Mouse (Mus musculus): ENCODE data around the gene Stard3. TPM values are rescaled to one million over a fixed set of nuclear protein-coding genes. Genes with fewer than 3 reads are reported as not detected.

Gene Stard3
- total and polyA plus RNA-seq, 3 experiments = 53.0 to 62.5 TPM; not detected in 1

GRCm38 (mm10) chr11:98328031-98328370, 30.2 kb upstream of the Stard3 start:
- Histone ChIP-seq H3K4me3 (ENCODE audit: control insufficient read depth in 1 of 2, insufficient read depth in 1 of 2, low read depth in 2 of 2, low read length in 2 of 2) (no peak overlapping the region), H3K4me1 (ENCODE audit: control insufficient read depth in 1 of 2, insufficient read depth in 2 of 2, low read length in 2 of 2) (no peaks in the 10 kb centered on the region), H3K27me3 (ENCODE audit: control insufficient read depth in 1 of 2, insufficient read depth in 2 of 2, low read length in 2 of 2) (peaks cover 0 to 10% of the 10 kb centered on the region in 2 experiments; a peak in 2 of 4 replicates), H3K27ac (ENCODE audit: control insufficient read depth, low read depth, low read length) (no peak overlapping the region), H3K36me3 (ENCODE audit: control insufficient read depth in 1 of 2, insufficient read depth in 2 of 2, low read length in 2 of 2) (no peaks in the 10 kb centered on the region), H3K9ac (ENCODE audit: control insufficient read depth, low read depth, low read length, poor library complexity, severe bottlenecking) (no peak overlapping the region), H3K79me2 (ENCODE audit: control insufficient read depth, insufficient read depth, low read length, poor library complexity) (no peaks in the 10 kb centered on the region), H3K9me3 (replicated peaks; ENCODE audit: insufficient read depth, low read length) (no peaks in the 10 kb centered on the region)
- no peak for DNase-seq (ENCODE audit: low read depth, low spot score)
- TF ChIP-seq HCFC1 (IDR thresholded peaks at IDR 0.05; ENCODE audit: low read depth, low read length) = no peak
- no peak for TF ChIP-seq BHLHE40 (IDR thresholded peaks at IDR 0.05; ENCODE audit: borderline replicate concordance, low read depth, low read length)
- TF ChIP-seq TCF12 (IDR thresholded peaks at IDR 0.05; ENCODE audit: low read depth, low read length) = no peak
- TF ChIP-seq SIN3A (IDR thresholded peaks at IDR 0.05; ENCODE audit: low read length) = no peak
- TF ChIP-seq JUND (IDR thresholded peaks at IDR 0.05; ENCODE audit: low read depth, low read length) = no peak
- TF ChIP-seq MAZ (IDR thresholded peaks at IDR 0.05; ENCODE audit: low read depth, low read length) = no peak

- no peaks in the 10 kb centered on the region for H3K4me1 ChIP-seq (ENCODE audit: control insufficient read depth in 1 of 2, insufficient read depth in 2 of 2, low read length in 2 of 2)
- peaks cover 0 to 7% of the 10 kb centered on the region in 2 experiments; a peak in 2 of 4 replicates for H3K27me3 ChIP-seq (ENCODE audit: control insufficient read depth in 1 of 2, insufficient read depth in 2 of 2, low read length in 2 of 2)
- no peaks in the 10 kb centered on the region for H3K9me3 ChIP-seq (replicated peaks; ENCODE audit: insufficient read depth, low read length)
- TF ChIP-seq NELFE (IDR thresholded peaks at IDR 0.05; ENCODE audit: low read depth, low read length) (no peak), UBTF (IDR thresholded peaks at IDR 0.05; ENCODE audit: borderline replicate concordance, insufficient read depth, low read depth, low read length) (no peak), MEF2A (IDR thresholded peaks at IDR 0.05; ENCODE audit: extremely low read depth, insufficient replicate concordance, low read depth, low read length, poor library complexity, severe bottlenecking) (no peak), ZC3H11A (IDR thresholded peaks at IDR 0.05; ENCODE audit: low read depth, low read length) (no peak), SMC3 (IDR thresholded peaks at IDR 0.05; ENCODE audit: low read depth, low read length) (no peak), ELF1 (IDR thresholded peaks at IDR 0.05; ENCODE audit: low read depth, low read length) (no peak), E2F4 (IDR thresholded peaks at IDR 0.05; ENCODE audit: borderline replicate concordance, low read depth, low read length) (no peak), NRF1 (IDR thresholded peaks at IDR 0.05; ENCODE audit: insufficient read depth, low read depth, low read length, poor library complexity, severe bottlenecking) (no peak), MYC (IDR thresholded peaks at IDR 0.05; ENCODE audit: low read depth, low read length) (no peak), USF1 (IDR thresholded peaks at IDR 0.05; ENCODE audit: low read depth, low read length) (no peak), POLR2A (IDR thresholded peaks at IDR 0.05; ENCODE audit: control insufficient read depth in 1 of 2, insufficient read depth in 1 of 2, low read depth in 1 of 2, low read length in 2 of 2, poor library complexity in 1 of 2) (no peak), GABPA (IDR thresholded peaks at IDR 0.05; ENCODE audit: low read depth, low read length) (no peak)
- H3K79me2 ChIP-seq (ENCODE audit: control insufficient read depth, insufficient read depth, low read length, poor library complexity) = no peaks in the 10 kb centered on the region
- H3K27ac ChIP-seq (ENCODE audit: control insufficient read depth, low read depth, low read length) = no peak overlapping the region
- no peak for DNase-seq (ENCODE audit: low read depth, low spot score)
- H3K9ac ChIP-seq (ENCODE audit: control insufficient read depth, low read depth, low read length, poor library complexity, severe bottlenecking) = no peak overlapping the region
- H3K36me3 ChIP-seq (ENCODE audit: control insufficient read depth in 1 of 2, insufficient read depth in 2 of 2, low read length in 2 of 2) = no peaks in the 10 kb centered on the region
- no peak overlapping the region for H3K4me3 ChIP-seq (ENCODE audit: control insufficient read depth in 1 of 2, insufficient read depth in 1 of 2, low read depth in 2 of 2, low read length in 2 of 2)
These were observed 29.6 kb upstream of the Stard3 start for GRCm38 (mm10) chr11:98328371-98329069.
